22 mouse cellular contexts compared by ENCODE assay signal in the genomic region with DNA sequence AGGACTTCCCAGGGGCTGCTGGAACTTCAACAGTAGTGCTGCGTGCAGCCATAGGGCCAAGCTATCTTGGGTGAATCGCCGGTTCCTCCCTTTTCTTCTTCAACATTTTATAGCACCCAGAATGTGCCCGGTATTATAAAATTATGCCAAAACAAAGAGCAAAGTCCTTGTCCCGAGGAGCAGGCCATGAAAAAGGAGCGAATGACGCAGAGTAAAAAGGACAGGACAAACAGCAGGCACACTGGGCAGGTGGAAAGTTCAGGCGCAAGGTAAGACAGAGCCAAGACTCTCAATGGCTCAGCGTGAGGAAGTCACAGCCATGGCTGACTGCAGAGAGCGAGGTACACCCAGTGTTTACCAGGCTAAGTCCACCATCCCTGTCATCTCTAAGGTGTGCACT. TPM values are rescaled to one million over a fixed set of nuclear protein-coding genes. Genes with fewer than 3 reads are reported as not detected.
A peak's percentile ranks its signal among the peaks of the same experiment; 100 is the strongest.
DNase-seq lines count a peak whose midpoint lies in the region; ATAC-seq and TF ChIP-seq lines count a peak whose summit lies in the region.
"Had no signal": no experiment of that assay in that cellular context is flagged by ENCODE, and none has a peak within 500 bp of the region (broad histone marks: within the 10 kb centered on the region; RNA-seq: fewer than 3 reads in every experiment).

No protein-coding gene starts in this region.

- 65% methylated on average over 10 of the region's 10 CpGs for WGBS in hindbrain, embryonic 10.5 days
- 67% methylated on average over 10 of the region's 10 CpGs for WGBS in hindbrain, embryonic 12.5 days
- WGBS in intestine, embryonic 16.5 days = 48% methylated on average over 10 of the region's 10 CpGs

- H3K27ac ChIP-seq in hindbrain, embryonic 10.5 days = peak overlapping the region; percentile 54
- no peak overlapping the region for H3K27ac ChIP-seq in hindbrain, embryonic 12.5 days
- H3K27ac ChIP-seq in ES-Bruce4 (ENCODE audit: insufficient read depth, low read length) = peak overlapping the region; percentile 33; the same call in 1 of the 2 replicates
- H3K27ac ChIP-seq in intestine, embryonic 16.5 days (ENCODE audit: low read length) = no peak overlapping the region
- H3K27ac ChIP-seq: hindbrain, embryonic 13.5 days; left cerebral cortex, adult 2 months had no signal

- H3K4me3 ChIP-seq in hindbrain, embryonic 10.5 days = no peak overlapping the region
- H3K4me3 ChIP-seq in hindbrain, embryonic 12.5 days = no peak overlapping the region
- H3K4me3 ChIP-seq in ES-Bruce4 (ENCODE audit: low read depth, low read length) = peak overlapping the region; percentile 34
- H3K4me3 ChIP-seq in intestine, embryonic 16.5 days (ENCODE audit: low read length) = no peak overlapping the region
- H3K4me3 ChIP-seq: hindbrain, embryonic 13.5 days; left cerebral cortex, adult 2 months had no signal

- TF ChIP-seq POLR2A in ES-Bruce4 (IDR thresholded peaks at IDR 0.05; ENCODE audit: insufficient read depth, low read length) = no peak

- H3K27me3 ChIP-seq in hindbrain, embryonic 10.5 days (ENCODE audit: insufficient read depth, poor library complexity, severe bottlenecking) = no peaks in the 10 kb centered on the region
- no peaks in the 10 kb centered on the region for H3K27me3 ChIP-seq in hindbrain, embryonic 12.5 days
- no peaks in the 10 kb centered on the region for H3K27me3 ChIP-seq in ES-Bruce4 (ENCODE audit: control insufficient read depth, insufficient read depth, low read length, poor library complexity, severe bottlenecking)
- H3K27me3 ChIP-seq in intestine, embryonic 16.5 days (replicated peaks; ENCODE audit: control insufficient read depth, insufficient read depth, low read length) = no peaks in the 10 kb centered on the region
- H3K27me3 ChIP-seq: CH12.LX, Patski had no signal

- ATAC-seq in hindbrain, embryonic 12.5 days (ENCODE audit: low FRiP score) = no peak
- ATAC-seq in intestine, embryonic 16.5 days = peak; percentile 40; the same call in 1 of the 2 replicates
- ATAC-seq: activated CD4-positive, CD25-positive, alpha-beta regulatory T cell, adult 4 months; Patski had no signal

- H3K9ac ChIP-seq in hindbrain, embryonic 12.5 days = no peak overlapping the region
- no peak overlapping the region for H3K9ac ChIP-seq in ES-Bruce4 (ENCODE audit: low read depth, poor library complexity, severe bottlenecking)
- H3K9ac ChIP-seq in intestine, embryonic 16.5 days (ENCODE audit: low read depth, low read length) = no peak overlapping the region; the same call in 1 of the 2 replicates
- H3K9ac ChIP-seq: hindbrain, embryonic 13.5 days had no signal

- no peaks in the 10 kb centered on the region for H3K36me3 ChIP-seq in hindbrain, embryonic 10.5 days
- no peaks in the 10 kb centered on the region for H3K36me3 ChIP-seq in hindbrain, embryonic 12.5 days
- no peaks in the 10 kb centered on the region for H3K36me3 ChIP-seq in ES-Bruce4 (ENCODE audit: control insufficient read depth, insufficient read depth, low read length, poor library complexity, severe bottlenecking)
- no peaks in the 10 kb centered on the region for H3K36me3 ChIP-seq in intestine, embryonic 16.5 days (ENCODE audit: control insufficient read depth, insufficient read depth, low read length)
- H3K36me3 ChIP-seq: hindbrain, embryonic 13.5 days had no signal

- TF ChIP-seq CTCF in ES-Bruce4 (IDR thresholded peaks at IDR 0.05; ENCODE audit: low read depth, low read length) = no peak

- no peak overlapping the region for H3K4me2 ChIP-seq in hindbrain, embryonic 12.5 days (replicated peaks)
- no peak overlapping the region for H3K4me2 ChIP-seq in intestine, embryonic 16.5 days (ENCODE audit: low read depth, low read length)
- H3K4me2 ChIP-seq: hindbrain, embryonic 13.5 days; midbrain, embryonic 11.5 days had no signal

- peaks cover 13% of the 10 kb centered on the region for H3K9me3 ChIP-seq in hindbrain, embryonic 10.5 days
- H3K9me3 ChIP-seq in hindbrain, embryonic 12.5 days (replicated peaks) = peaks cover 5% of the 10 kb centered on the region; the same call in 1 of the 2 replicates
- no peaks in the 10 kb centered on the region for H3K9me3 ChIP-seq in ES-Bruce4 (replicated peaks; ENCODE audit: control insufficient read depth, insufficient read depth, low read length, poor library complexity, severe bottlenecking)
- H3K9me3 ChIP-seq in intestine, embryonic 16.5 days (ENCODE audit: control insufficient read depth, low read length) = peaks cover 9% of the 10 kb centered on the region

- TF ChIP-seq EP300 in ES-Bruce4 (IDR thresholded peaks at IDR 0.05; ENCODE audit: insufficient read depth, low read depth, low read length) = no peak

- DNase-seq in heart, adult 11 months = peak; percentile 83
- DNase-seq in heart, adult 8-10 months (ENCODE audit: low spot score) = no peak
- no peak for DNase-seq in hindbrain, embryonic 10.5 days (ENCODE audit: low spot score)
- DNase-seq in urinary bladder, adult 2 months (ENCODE audit: low spot score) = no peak
- DNase-seq in urinary bladder, postnatal 36 days (ENCODE audit: low spot score in 2 of 2) = no peak
- DNase-seq: adrenal gland, postnatal 25 days; cerebellum, adult 18-20 months; gastrocnemius, postnatal 25 days; kidney, adult 11 months; lung, adult 2 months; lung, postnatal 36 days; right cerebral cortex, postnatal 14 days; thymus, postnatal 14 days had no signal

- H3K4me1 ChIP-seq in hindbrain, embryonic 10.5 days (replicated peaks) = peaks cover 14% of the 10 kb centered on the region
- peaks cover 10% of the 10 kb centered on the region; the same call in 1 of the 2 replicates for H3K4me1 ChIP-seq in hindbrain, embryonic 12.5 days
- H3K4me1 ChIP-seq in ES-Bruce4 (ENCODE audit: control insufficient read depth, insufficient read depth, low read length) = peaks cover 10% of the 10 kb centered on the region
- peaks cover 11% of the 10 kb centered on the region for H3K4me1 ChIP-seq in intestine, embryonic 16.5 days (ENCODE audit: control insufficient read depth, insufficient read depth, low read length)

RNA-seq across cellular contexts. Expression of a gene that starts 5.7 kb away (rescaled TPM):
- total RNA-seq in heart, adult 8-10 months (2022) = 1 to 10 TPM; 3.0 to 5.3 (median 3.7) TPM
- polyA plus RNA-seq in hindbrain, embryonic 10.5 days (2016; fragmentation: Nextera tagmentation; extraction: Ambion mirVana) = 28.6 and 37.9 TPM in 2 replicates
- polyA plus RNA-seq in hindbrain, embryonic 12.5 days (2016; fragmentation: Nextera tagmentation; extraction: Ambion mirVana) = 29.1 and 37.5 TPM in 2 replicates
- polyA plus RNA-seq in ES-Bruce4 (2011; ENCODE audit: insufficient read depth, insufficient read length, low read depth, missing spikeins) = 186 and 187 TPM in 2 replicates
- polyA plus RNA-seq in intestine, embryonic 16.5 days (2015; fragmentation: Nextera tagmentation; extraction: Ambion mirVana) = 31.9 and 32.8 TPM in 2 replicates
- polyA plus RNA-seq in urinary bladder, adult 2 months (2012; rRNA removed) = 4.1 and 4.9 TPM in 2 replicates
- polyA plus RNA-seq: activated CD4-positive, CD25-positive, alpha-beta regulatory T cell, adult 4 months had no signal

Comparison
In these comparisons a context has a peak if more than half of its experiments do, and no peak if none do; other contexts are left out.
1. H3K27ac ChIP-seq: peak in hindbrain, embryonic 10.5 days (single experiment) and ES-Bruce4 (single experiment); none in hindbrain, embryonic 12.5 days (single experiment) and intestine, embryonic 16.5 days (single experiment).